ENCODE assay signal across 21 mouse cellular contexts in genomic region chr1:136063991-136064390, GRCm38 (mm10). TPM values are rescaled to one million over a fixed set of nuclear protein-coding genes. Genes with fewer than 3 reads are reported as not detected.
"Had no signal": no experiment of that assay in that cellular context is flagged by ENCODE, and none has a peak within 500 bp of the region (broad histone marks: within the 10 kb centered on the region; RNA-seq: fewer than 3 reads in every experiment).

No protein-coding gene starts in this region.

- H3K4me3 ChIP-seq: layer of hippocampus, adult 2 months; limb, embryonic 12.5 days; liver, embryonic 13.5 days; lung, embryonic 15.5 days; megakaryocyte, embryonic 14.5 days had no signal

- H3K27ac ChIP-seq: layer of hippocampus, adult 2 months; limb, embryonic 12.5 days; liver, embryonic 13.5 days; lung, embryonic 15.5 days; macrophage had no signal

- H3K27me3 ChIP-seq: limb, embryonic 12.5 days had no signal

- ATAC-seq: liver, postnatal 0 days had no signal

- DNase-seq: kidney, adult 18-20 months; kidney, postnatal 10 days; kidney, postnatal 4 days; liver; liver, embryonic 13.5 days; liver, postnatal 0 days; lung, postnatal 14 days; spleen, adult 18-20 months; thymus, adult 2 months; thymus, postnatal 25 days had no signal

- H3K4me2 ChIP-seq: limb, embryonic 12.5 days; liver, embryonic 13.5 days; lung, embryonic 15.5 days; midbrain, embryonic 11.5 days had no signal

- H3K4me1 ChIP-seq: limb, embryonic 12.5 days; liver, embryonic 13.5 days; lung, embryonic 15.5 days; megakaryocyte, embryonic 14.5 days had no signal

- H3K9ac ChIP-seq: limb, embryonic 12.5 days; liver, embryonic 13.5 days; liver, postnatal 0 days; lung, embryonic 15.5 days had no signal

- H3K9me3 ChIP-seq: limb, embryonic 12.5 days; liver, embryonic 13.5 days; lung, embryonic 15.5 days; megakaryocyte, embryonic 14.5 days had no signal

- H3K36me3 ChIP-seq: limb, embryonic 12.5 days; liver, embryonic 13.5 days; lung, embryonic 15.5 days had no signal

RNA-seq across cellular contexts. Expression of gene Cacna1s, which starts 11.4 kb away (rescaled TPM):
- polyA plus RNA-seq: kidney, embryonic 14.5 days; liver, postnatal 0 days; macrophage; stomach, embryonic 14.5 days had no signal

RNA-seq across cellular contexts. Expression of gene Ascl5, which starts 13.4 kb away (rescaled TPM):
- total RNA-seq: layer of hippocampus, adult 2 months had no signal
- polyA plus RNA-seq: kidney, embryonic 14.5 days; limb, embryonic 12.5 days; liver, embryonic 13.5 days; liver, postnatal 0 days; lung, embryonic 15.5 days; macrophage; midbrain, embryonic 11.5 days; neural tube, embryonic 14.5 days; thymus, adult 2 months; urinary bladder, adult 2 months had no signal

RNA-seq across cellular contexts. Expression of gene Igfn1, which starts 57.8 kb away (rescaled TPM):
- polyA plus RNA-seq: kidney, embryonic 14.5 days; liver, embryonic 13.5 days; liver, postnatal 0 days; lung, embryonic 15.5 days; macrophage; midbrain, postnatal 0 days; urinary bladder, adult 2 months had no signal
